Mouse (Mus musculus): ENCODE measurements around the gene Gm49661. TPM values are rescaled to one million over a fixed set of nuclear protein-coding genes. Genes with fewer than 3 reads are reported as not detected.

Gm49661 gene
- polyA plus RNA-seq (2012; rRNA removed), result not detected in 2 replicates

DNA sequence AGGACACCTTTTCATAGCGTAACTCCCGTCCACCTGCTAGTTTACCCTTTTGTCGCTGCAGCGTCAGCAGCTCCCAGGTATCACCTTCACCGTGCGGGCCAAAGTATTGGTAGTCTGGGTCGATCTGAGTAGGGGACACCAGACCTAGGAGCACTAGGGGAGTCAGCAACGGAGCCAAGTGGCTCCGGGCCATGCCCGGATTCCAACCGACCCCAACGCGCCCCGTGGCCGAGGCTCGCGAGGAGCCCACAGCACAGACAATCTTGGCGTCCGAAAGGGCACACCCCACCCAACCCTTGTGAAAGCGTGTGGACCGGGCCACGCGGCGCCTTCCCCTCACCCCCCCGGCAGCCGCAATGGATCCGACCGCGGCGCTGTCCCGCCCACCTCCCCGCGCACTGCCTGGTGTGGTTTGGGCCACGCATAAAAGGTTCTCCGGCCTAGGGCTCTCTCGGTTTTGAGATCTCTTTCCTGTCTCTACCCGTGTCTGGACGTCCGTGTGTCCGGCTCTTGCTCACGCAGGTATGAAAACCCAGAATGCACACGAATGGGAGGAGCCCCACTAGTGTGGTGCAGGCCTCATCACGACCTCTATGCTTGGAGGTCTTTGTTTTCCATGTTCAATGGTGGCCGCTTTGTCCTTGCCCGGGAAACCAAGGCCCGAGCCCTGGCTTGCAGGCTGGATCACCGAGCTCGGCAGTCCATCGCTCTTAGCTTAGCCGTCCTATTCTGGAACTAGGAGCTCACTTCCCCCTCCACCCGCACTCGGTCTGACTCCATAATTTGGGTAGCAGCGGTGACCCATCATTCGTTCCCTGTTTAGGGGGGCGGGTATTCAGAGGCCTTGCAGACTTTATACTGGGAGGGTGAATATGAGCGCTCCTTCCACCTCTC, at the start of gene Gm49661, which contains the start of the genes Prdx2 and Rnaseh2a:
TSS of gene Gm49661 (minus strand) at position 193 of the 894 bp plus-strand sequence.
TSS of gene Prdx2 (plus strand) at position 347 of the 894 bp plus-strand sequence.
TSS of gene Rnaseh2a (minus strand) at position 527 of the 894 bp plus-strand sequence.
- Histone ChIP-seq H3K36me3 (ENCODE audit: control insufficient read depth, insufficient read depth, low read length) (no peaks in the 10 kb centered on the region), H3K27ac (ENCODE audit: insufficient read depth, low read depth, low read length) (peak within 1 kb of the TSS; percentile 82), H3K27me3 (replicated peaks; ENCODE audit: control insufficient read depth, insufficient read depth, low read length) (no peaks in the 10 kb centered on the region), H3K4me1 (ENCODE audit: control insufficient read depth, insufficient read depth, low read length) (peaks cover 20% of the 10 kb centered on the region), H3K4me3 (ENCODE audit: insufficient read depth, low read depth, low read length) (peak within 1 kb of the TSS; percentile 88)
- DNase-seq, result peak; percentile 87
- TF ChIP-seq POLR2A (IDR thresholded peaks at IDR 0.05; ENCODE audit: low read depth, low read length) (peak; percentile 60), CTCF (conservative IDR thresholded peaks at IDR 0.05; ENCODE audit: insufficient read depth, insufficient read length, low read depth, low read length) (no peak)
- under 1% methylated on average over 56 of the region's 56 CpGs for WGBS

DNA sequence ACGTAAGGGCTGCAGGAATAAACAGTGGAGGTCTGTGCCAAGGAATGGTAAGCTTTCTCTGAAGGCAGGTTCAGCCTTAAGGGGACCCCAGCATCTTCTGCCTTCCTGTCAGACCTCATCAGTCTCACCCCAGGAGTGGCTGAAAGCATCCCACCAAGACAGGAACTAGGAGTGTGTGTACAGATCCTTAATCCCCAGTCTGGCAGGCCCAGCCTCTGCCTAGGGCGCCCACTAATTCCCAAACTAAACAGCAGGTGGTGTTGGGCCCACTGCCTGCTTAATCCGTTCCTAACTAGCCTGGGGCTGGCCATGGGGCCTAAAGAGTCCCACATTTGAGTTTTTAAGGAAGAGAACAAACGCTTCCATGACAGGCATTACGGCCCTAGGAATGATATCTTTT, 48.0 kb upstream of the Gm49661 start:
- DNase-seq, result no peak
- TF ChIP-seq CTCF (conservative IDR thresholded peaks at IDR 0.05; ENCODE audit: insufficient read depth, insufficient read length, low read depth, low read length), result no peak
- no peak for TF ChIP-seq POLR2A (IDR thresholded peaks at IDR 0.05; ENCODE audit: low read depth, low read length)
- 68% methylated on average over 5 of the region's 5 CpGs for WGBS

DNA sequence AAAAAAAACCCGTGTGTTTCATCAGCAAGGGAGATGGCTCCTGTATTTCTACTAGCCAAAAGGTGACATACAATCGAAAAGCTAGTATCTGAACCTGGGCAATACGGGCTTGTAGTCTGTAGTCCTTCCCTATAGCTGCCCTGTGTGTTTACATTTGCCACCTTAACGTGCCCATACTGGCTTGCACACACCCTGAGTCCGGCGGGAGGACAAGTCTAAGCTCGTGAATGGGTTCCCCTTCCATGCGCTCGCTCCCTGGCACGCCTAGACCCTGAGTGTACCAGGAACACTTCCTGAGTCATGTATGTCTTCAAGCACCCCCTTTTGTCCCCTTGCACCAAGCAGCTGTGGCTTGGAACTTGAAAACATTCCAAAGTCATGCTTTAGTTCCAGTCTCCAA, 47.5 kb upstream of the Gm49661 start:
- WGBS, result 67% methylated on average over 10 of the region's 10 CpGs
- Histone ChIP-seq H3K27ac (ENCODE audit: insufficient read depth, low read depth, low read length) (no peak overlapping the region), H3K27me3 (replicated peaks; ENCODE audit: control insufficient read depth, insufficient read depth, low read length) (no peaks in the 10 kb centered on the region), H3K36me3 (ENCODE audit: control insufficient read depth, insufficient read depth, low read length) (no peaks in the 10 kb centered on the region; the same call in 1 of the 2 replicates), H3K4me3 (ENCODE audit: insufficient read depth, low read depth, low read length) (no peak overlapping the region), H3K4me1 (ENCODE audit: control insufficient read depth, insufficient read depth, low read length) (no peaks in the 10 kb centered on the region)
- no peak for TF ChIP-seq POLR2A (IDR thresholded peaks at IDR 0.05; ENCODE audit: low read depth, low read length)
- no peak for TF ChIP-seq CTCF (conservative IDR thresholded peaks at IDR 0.05; ENCODE audit: insufficient read depth, insufficient read length, low read depth, low read length)
- no peak for DNase-seq

More for the DNA sequence above, 48.0 kb upstream of the Gm49661 start:
- Histone ChIP-seq H3K27ac (ENCODE audit: insufficient read depth, low read depth, low read length) (no peak overlapping the region), H3K27me3 (replicated peaks; ENCODE audit: control insufficient read depth, insufficient read depth, low read length) (no peaks in the 10 kb centered on the region), H3K36me3 (ENCODE audit: control insufficient read depth, insufficient read depth, low read length) (no peaks in the 10 kb centered on the region; the same call in 1 of the 2 replicates), H3K4me3 (ENCODE audit: insufficient read depth, low read depth, low read length) (no peak overlapping the region), H3K4me1 (ENCODE audit: control insufficient read depth, insufficient read depth, low read length) (no peaks in the 10 kb centered on the region)

DNA sequence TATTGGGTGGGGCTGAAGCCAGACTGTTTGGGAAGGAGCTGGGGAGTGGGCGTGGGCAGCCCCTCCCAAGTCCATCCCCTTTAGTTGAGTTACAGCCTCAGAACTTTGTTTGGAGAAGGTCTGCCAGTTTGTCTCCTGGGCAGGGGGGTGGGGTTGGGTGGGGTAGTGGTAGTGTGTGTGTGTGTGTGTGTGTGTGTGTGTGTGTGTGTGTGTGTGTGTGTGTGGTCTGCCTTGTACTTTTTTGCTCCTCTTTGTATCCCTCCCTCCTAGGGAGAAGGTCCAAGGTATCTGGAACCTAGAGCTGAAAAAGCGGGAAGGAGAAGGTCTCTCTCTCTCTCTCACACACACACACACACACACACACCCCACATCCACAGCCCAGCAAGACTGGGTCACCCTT, 45.2 kb upstream of the Gm49661 start, which contains the start of gene Best2:
TSS of gene Best2 (minus strand) at position 101 of the 400 bp plus-strand sequence.
- Histone ChIP-seq H3K4me1 (ENCODE audit: control insufficient read depth, insufficient read depth, low read length) (no peaks in the 10 kb centered on the region), H3K27me3 (replicated peaks; ENCODE audit: control insufficient read depth, insufficient read depth, low read length) (no peaks in the 10 kb centered on the region), H3K36me3 (ENCODE audit: control insufficient read depth, insufficient read depth, low read length) (no peaks in the 10 kb centered on the region), H3K4me3 (ENCODE audit: insufficient read depth, low read depth, low read length) (peak within 1 kb of the TSS; percentile 33; the same call in 1 of the 2 replicates), H3K27ac (ENCODE audit: insufficient read depth, low read depth, low read length) (no peak within 1 kb of the TSS)
- no peak for TF ChIP-seq CTCF (conservative IDR thresholded peaks at IDR 0.05; ENCODE audit: insufficient read depth, insufficient read length, low read depth, low read length)
- TF ChIP-seq POLR2A (IDR thresholded peaks at IDR 0.05; ENCODE audit: low read depth, low read length), result no peak
- WGBS, result 67% methylated on average over 2 of the region's 2 CpGs
- no peak for DNase-seq

DNA sequence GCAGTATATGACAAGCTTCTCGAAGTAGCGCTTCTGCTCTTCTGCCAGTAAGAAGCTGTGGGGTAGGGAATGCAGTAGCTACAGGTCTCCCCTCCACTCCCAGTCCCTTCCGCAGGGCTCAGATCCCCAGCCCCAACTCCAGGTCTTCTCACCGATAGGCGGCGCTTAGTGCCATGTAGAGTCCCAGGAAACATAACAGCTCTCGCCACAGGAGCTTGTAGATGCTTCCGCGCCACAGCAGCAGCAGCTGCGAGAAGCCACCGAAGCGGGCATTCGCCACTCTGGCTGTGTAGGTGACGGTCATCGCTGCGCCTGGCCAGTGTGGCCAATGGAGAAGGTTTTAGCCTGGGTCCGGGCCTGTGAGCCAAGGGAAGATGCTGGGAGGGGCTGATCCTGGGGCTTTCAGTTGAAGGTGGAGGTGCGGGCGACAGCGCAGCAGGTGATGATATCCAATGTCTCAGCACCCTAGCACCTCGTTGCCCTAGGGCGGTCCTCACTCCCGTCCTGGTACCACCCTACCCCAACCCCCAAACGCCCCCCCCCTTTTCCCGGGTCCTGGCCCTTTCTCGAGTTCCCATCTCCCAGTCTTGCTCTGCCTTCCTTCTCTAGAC, 44.1 kb upstream of the Gm49661 start:
- H3K4me3 ChIP-seq (ENCODE audit: insufficient read depth, low read depth, low read length), result peak overlapping the region; percentile 33; the same call in 1 of the 2 replicates

DNA sequence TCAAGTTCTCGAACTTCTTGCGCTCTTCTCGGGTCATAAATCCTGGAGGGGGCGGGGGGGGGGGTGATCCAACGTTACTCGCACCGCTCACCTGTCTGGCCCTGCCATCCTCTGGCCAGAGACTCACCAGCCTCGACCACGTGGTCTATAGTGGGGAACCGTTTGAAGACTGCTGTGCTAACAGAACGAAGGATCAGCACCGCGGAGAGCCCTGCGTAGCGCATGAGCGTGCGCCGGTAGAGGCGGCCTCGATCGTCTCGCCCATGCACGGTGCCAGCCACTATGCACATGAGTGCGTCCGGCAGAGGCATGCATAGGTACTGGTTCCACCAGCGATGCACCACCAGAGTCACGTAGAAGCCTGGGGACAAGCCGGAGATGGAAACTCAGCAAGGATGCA, 42.0 kb upstream of the Gm49661 start:
- no peak for DNase-seq
- TF ChIP-seq CTCF (conservative IDR thresholded peaks at IDR 0.05; ENCODE audit: insufficient read depth, insufficient read length, low read depth, low read length) (no peak), POLR2A (IDR thresholded peaks at IDR 0.05; ENCODE audit: low read depth, low read length) (no peak)
- no peak overlapping the region for H3K27ac ChIP-seq (ENCODE audit: insufficient read depth, low read depth, low read length)
- H3K4me1 ChIP-seq (ENCODE audit: control insufficient read depth, insufficient read depth, low read length), result no peaks in the 10 kb centered on the region
- no peaks in the 10 kb centered on the region for H3K36me3 ChIP-seq (ENCODE audit: control insufficient read depth, insufficient read depth, low read length)
- no peaks in the 10 kb centered on the region for H3K27me3 ChIP-seq (replicated peaks; ENCODE audit: control insufficient read depth, insufficient read depth, low read length)
- 13% methylated on average over 28 of the region's 28 CpGs for WGBS
- H3K4me3 ChIP-seq (ENCODE audit: insufficient read depth, low read depth, low read length), result no peak overlapping the region

More for the DNA sequence above, 44.1 kb upstream of the Gm49661 start:
- no peaks in the 10 kb centered on the region for H3K36me3 ChIP-seq (ENCODE audit: control insufficient read depth, insufficient read depth, low read length)
- no peak overlapping the region for H3K27ac ChIP-seq (ENCODE audit: insufficient read depth, low read depth, low read length)
- no peaks in the 10 kb centered on the region for H3K4me1 ChIP-seq (ENCODE audit: control insufficient read depth, insufficient read depth, low read length)
- no peaks in the 10 kb centered on the region for H3K27me3 ChIP-seq (replicated peaks; ENCODE audit: control insufficient read depth, insufficient read depth, low read length)
- TF ChIP-seq CTCF (conservative IDR thresholded peaks at IDR 0.05; ENCODE audit: insufficient read depth, insufficient read length, low read depth, low read length), result peak; percentile 78
- TF ChIP-seq POLR2A (IDR thresholded peaks at IDR 0.05; ENCODE audit: low read depth, low read length), result no peak
- peak; percentile 85 for DNase-seq
- WGBS, result 5% methylated on average over 25 of the region's 26 CpGs
